In the genomic region with DNA sequence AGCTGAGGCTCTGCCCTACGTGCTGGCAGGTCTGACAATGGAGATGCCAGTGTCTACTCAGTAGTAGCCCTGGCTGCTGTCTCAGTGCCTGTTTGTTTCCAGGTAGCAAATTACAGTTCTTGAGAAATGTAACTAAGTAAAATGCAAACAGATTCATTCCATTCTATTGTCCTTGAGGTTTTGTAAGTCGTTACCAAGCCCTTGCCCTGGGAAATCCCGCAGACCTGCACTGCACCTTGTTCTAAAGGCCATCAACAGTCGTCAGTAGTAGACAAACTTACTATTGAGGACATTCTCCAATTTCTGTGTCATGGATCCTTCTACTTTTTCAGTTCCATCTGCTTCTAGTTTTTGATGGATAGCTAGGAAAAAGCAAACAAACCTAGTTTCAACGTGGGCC, we compare ENCODE assay signal across 29 mouse cellular contexts. TPM values are rescaled to one million over a fixed set of nuclear protein-coding genes. Genes with fewer than 3 reads are reported as not detected.
DNase-seq lines count a peak whose midpoint lies in the region; ATAC-seq lines count a peak whose summit lies in the region.
"Had no signal": no experiment of that assay in that cellular context is flagged by ENCODE, and none has a peak within 500 bp of the region (broad histone marks: within the 10 kb centered on the region; RNA-seq: fewer than 3 reads in every experiment).

No protein-coding gene starts in this region.

- no peaks in the 10 kb centered on the region for H3K9me3 ChIP-seq in hindbrain, embryonic 11.5 days (ENCODE audit: control insufficient read depth, low read length)
- no peaks in the 10 kb centered on the region for H3K9me3 ChIP-seq in hindbrain, embryonic 14.5 days (ENCODE audit: control insufficient read depth, low read length)
- H3K9me3 ChIP-seq: embryonic facial prominence, embryonic 10.5 days; embryonic facial prominence, embryonic 13.5 days; forebrain, embryonic 12.5 days; forebrain, embryonic 15.5 days; hindbrain, embryonic 10.5 days; hindbrain, embryonic 15.5 days; intestine, embryonic 15.5 days had no signal

- H3K4me1 ChIP-seq in hindbrain, embryonic 11.5 days (replicated peaks; ENCODE audit: control insufficient read depth, insufficient read depth, low read length), result no peaks in the 10 kb centered on the region
- no peaks in the 10 kb centered on the region for H3K4me1 ChIP-seq in hindbrain, embryonic 14.5 days (replicated peaks; ENCODE audit: control insufficient read depth, insufficient read depth, low read length)

- no peak for ATAC-seq in hindbrain, embryonic 11.5 days (ENCODE audit: low FRiP score)
- no peak for ATAC-seq in hindbrain, embryonic 14.5 days (ENCODE audit: low FRiP score)
- ATAC-seq: activated CD4-positive, CD25-positive, alpha-beta regulatory T cell, adult 4 months; forebrain, embryonic 15.5 days; intestine, embryonic 15.5 days had no signal

- H3K9ac ChIP-seq in hindbrain, embryonic 11.5 days (ENCODE audit: low read depth, low read length), result no peak overlapping the region
- H3K9ac ChIP-seq in hindbrain, embryonic 14.5 days, result no peak overlapping the region
- H3K9ac ChIP-seq: embryonic facial prominence, embryonic 13.5 days; forebrain, embryonic 12.5 days; forebrain, embryonic 15.5 days; hindbrain, embryonic 15.5 days; intestine, embryonic 15.5 days had no signal

- peak; percentile 26 for DNase-seq in gastrocnemius, adult 18-20 months (ENCODE audit: low spot score)
- no peak for DNase-seq in gastrocnemius, postnatal 10 days
- DNase-seq in hindbrain, embryonic 11.5 days (ENCODE audit: low spot score), result no peak
- DNase-seq in hindbrain, embryonic 14.5 days (ENCODE audit: low spot score), result no peak
- DNase-seq in lung, postnatal 36 days, result peak; percentile 25
- DNase-seq in lung, postnatal 14 days, result no peak
- DNase-seq in testis, postnatal 10 days (ENCODE audit: low spot score), result no peak
- DNase-seq: adrenal gland, adult 8-10 months; adrenal gland, postnatal 25 days; B cell, adult 2 months; cerebellum, adult 11-12 months; cerebellum, adult 8-10 months; cerebellum, postnatal 10 days; cerebellum, postnatal 36 days; embryo, embryonic 11 days; gastrocnemius, postnatal 25 days had no signal

- H3K4me2 ChIP-seq in hindbrain, embryonic 11.5 days (replicated peaks; ENCODE audit: low read depth, low read length), result no peak overlapping the region
- no peak overlapping the region for H3K4me2 ChIP-seq in hindbrain, embryonic 14.5 days (replicated peaks)
- H3K4me2 ChIP-seq: embryonic facial prominence, embryonic 13.5 days; forebrain, embryonic 12.5 days; forebrain, embryonic 15.5 days; heart, embryonic 11.5 days; hindbrain, embryonic 15.5 days; intestine, embryonic 15.5 days had no signal

- WGBS in hindbrain, embryonic 11.5 days, result 76% methylated on average over 5 of the region's 5 CpGs
- 81% methylated on average over 5 of the region's 5 CpGs for WGBS in hindbrain, embryonic 14.5 days

- no peaks in the 10 kb centered on the region for H3K27me3 ChIP-seq in hindbrain, embryonic 11.5 days (ENCODE audit: control insufficient read depth, insufficient read depth, low read length)
- no peaks in the 10 kb centered on the region for H3K27me3 ChIP-seq in hindbrain, embryonic 14.5 days (ENCODE audit: control insufficient read depth, insufficient read depth, low read length)
- H3K27me3 ChIP-seq: embryonic facial prominence, embryonic 13.5 days; forebrain, embryonic 12.5 days; forebrain, embryonic 15.5 days; hindbrain, embryonic 15.5 days; intestine, embryonic 15.5 days had no signal

- H3K4me3 ChIP-seq in hindbrain, embryonic 11.5 days (ENCODE audit: low read depth, low read length), result no peak overlapping the region
- H3K4me3 ChIP-seq in hindbrain, embryonic 14.5 days (replicated peaks; ENCODE audit: low read length), result no peak overlapping the region
- H3K4me3 ChIP-seq: embryonic facial prominence, embryonic 10.5 days; embryonic facial prominence, embryonic 13.5 days; erythroblast, embryonic 14.5 days; forebrain, embryonic 12.5 days; forebrain, embryonic 15.5 days; hindbrain, embryonic 10.5 days; hindbrain, embryonic 15.5 days; intestine, embryonic 15.5 days had no signal

- 0 out of 2 replicates have a peak overlapping the region, but pooled peaks have one; percentile 33 for H3K27ac ChIP-seq in hindbrain, embryonic 11.5 days (ENCODE audit: low read depth, low read length)
- no peak overlapping the region for H3K27ac ChIP-seq in hindbrain, embryonic 14.5 days
- H3K27ac ChIP-seq: embryonic facial prominence, embryonic 10.5 days; embryonic facial prominence, embryonic 13.5 days; forebrain, embryonic 12.5 days; forebrain, embryonic 15.5 days; hindbrain, embryonic 10.5 days; hindbrain, embryonic 15.5 days; intestine, embryonic 15.5 days had no signal

- no peaks in the 10 kb centered on the region for H3K36me3 ChIP-seq in hindbrain, embryonic 11.5 days (ENCODE audit: control insufficient read depth, insufficient read depth, low read length)
- peaks cover 18% of the 10 kb centered on the region for H3K36me3 ChIP-seq in hindbrain, embryonic 14.5 days (replicated peaks; ENCODE audit: control insufficient read depth, insufficient read depth)
- H3K36me3 ChIP-seq: embryonic facial prominence, embryonic 10.5 days; forebrain, embryonic 12.5 days; hindbrain, embryonic 10.5 days; intestine, embryonic 15.5 days had no signal

RNA-seq across cellular contexts. Expression of gene Hus1b, which starts 36.7 kb away (rescaled TPM):
- not detected for total RNA-seq in gastrocnemius, adult 18-20 months (2021)
- total RNA-seq in gastrocnemius, postnatal 10 days (2021), result under 1 TPM in 1 of 2 experiments, not detected in 1; 0.26 TPM
- 0.25 TPM in 1 of 2 replicates, not detected in the other for polyA plus RNA-seq in hindbrain, embryonic 11.5 days (2014; fragmentation: Nextera tagmentation; extraction: Ambion mirVana)
- not detected in 2 replicates for polyA plus RNA-seq in hindbrain, embryonic 14.5 days (2014; fragmentation: Nextera tagmentation; extraction: Ambion mirVana)
- total RNA-seq: heart, postnatal 25 days had no signal
- polyA plus RNA-seq: activated CD4-positive, CD25-positive, alpha-beta regulatory T cell, adult 4 months; embryonic facial prominence, embryonic 13.5 days; erythroblast, embryonic 14.5 days; forebrain, embryonic 12.5 days; forebrain, embryonic 15.5 days; heart, embryonic 11.5 days; heart, embryonic 14.5 days; heart, postnatal 0 days; hindbrain, embryonic 10.5 days; hindbrain, embryonic 15.5 days; intestine, embryonic 15.5 days had no signal

Comparison
In these comparisons a context has a peak if more than half of its experiments do, and no peak if none do; other contexts are left out.
1. DNase-seq: peak in gastrocnemius, adult 18-20 months (single experiment) and lung, postnatal 36 days (single experiment); none in gastrocnemius, postnatal 10 days (single experiment), hindbrain, embryonic 11.5 days (single experiment), hindbrain, embryonic 14.5 days (single experiment), lung, postnatal 14 days (single experiment) and testis, postnatal 10 days (single experiment).